In the genomic region with DNA sequence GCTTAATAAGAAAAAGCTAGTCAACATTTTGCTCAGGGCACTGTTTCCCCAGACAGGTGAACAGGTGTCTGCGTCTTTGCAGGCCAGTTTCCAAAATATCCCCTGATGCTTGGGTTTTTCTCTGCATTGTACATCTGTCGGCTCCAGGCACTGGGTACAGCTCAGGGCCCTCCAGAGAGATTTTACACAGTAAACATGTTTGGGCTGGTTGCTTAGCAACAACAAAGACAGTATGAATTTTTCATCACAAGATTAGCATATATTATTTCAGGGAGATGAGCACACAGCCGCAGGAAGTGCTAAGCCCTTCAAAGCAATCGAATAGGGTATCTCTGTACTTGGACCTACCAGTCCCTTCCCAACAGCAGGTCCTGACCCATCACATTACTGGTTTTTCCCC, we compare ENCODE assay signal across 19 mouse cellular contexts. TPM values are rescaled to one million over a fixed set of nuclear protein-coding genes. Genes with fewer than 3 reads are reported as not detected.
DNase-seq lines count a peak whose midpoint lies in the region; ATAC-seq and TF ChIP-seq lines count a peak whose summit lies in the region.
"Had no signal": no experiment of that assay in that cellular context is flagged by ENCODE, and none has a peak within 500 bp of the region (broad histone marks: within the 10 kb centered on the region; RNA-seq: fewer than 3 reads in every experiment).

No protein-coding gene starts in this region.

- no peaks in the 10 kb centered on the region for H3K9me3 ChIP-seq in hindbrain, embryonic 12.5 days (replicated peaks)
- no peaks in the 10 kb centered on the region for H3K9me3 ChIP-seq in midbrain, embryonic 16.5 days (replicated peaks; ENCODE audit: control insufficient read depth, low read length, poor library complexity, severe bottlenecking)
- H3K9me3 ChIP-seq: G1E; heart, embryonic 10.5 days; lung, embryonic 15.5 days; neural tube, embryonic 12.5 days had no signal

- H3K4me2 ChIP-seq in hindbrain, embryonic 12.5 days (replicated peaks), result no peak overlapping the region
- H3K4me2 ChIP-seq in midbrain, embryonic 16.5 days (ENCODE audit: low read length), result no peak overlapping the region
- H3K4me2 ChIP-seq: liver, embryonic 11.5 days; lung, embryonic 15.5 days; neural tube, embryonic 12.5 days had no signal

- no peak for TF ChIP-seq CTCF in layer of hippocampus, adult 2 months (conservative IDR thresholded peaks at IDR 0.05)
- no peak for TF ChIP-seq CTCF in brain, embryonic 14.5 days (IDR thresholded peaks at IDR 0.05; ENCODE audit: borderline replicate concordance, extremely low read depth, insufficient read depth, insufficient read length)

- peak; percentile 58 for ATAC-seq in hindbrain, embryonic 12.5 days (ENCODE audit: low FRiP score)
- ATAC-seq in midbrain, embryonic 16.5 days, result peak; percentile 85

- H3K27ac ChIP-seq in layer of hippocampus, adult 2 months, result peak overlapping the region; percentile 75
- no peak overlapping the region; the same call in 1 of the 2 replicates for H3K27ac ChIP-seq in hindbrain, embryonic 12.5 days
- H3K27ac ChIP-seq in midbrain, embryonic 16.5 days (ENCODE audit: low read length), result peak overlapping the region; percentile 58
- H3K27ac ChIP-seq: heart, embryonic 10.5 days; lung, embryonic 15.5 days; neural tube, embryonic 12.5 days had no signal

- peak; percentile 30 to 69 for DNase-seq in layer of hippocampus, adult 2 months (ENCODE audit: low spot score in 2 of 2)
- DNase-seq in layer of hippocampus, adult 11-12 months (ENCODE audit: low spot score), result no peak
- DNase-seq in brain, embryonic 14.5 days (ENCODE audit: low read depth), result peak; percentile 90
- no peak for DNase-seq in kidney, adult 8-10 months
- DNase-seq in thymus, postnatal 25 days, result no peak
- DNase-seq in urinary bladder, postnatal 25 days (ENCODE audit: low spot score), result no peak
- DNase-seq: cerebellum, adult 2 months; gastrocnemius, postnatal 14 days; kidney, adult 11 months; kidney, postnatal 4 days; right cerebral cortex, postnatal 14 days; thymus, adult 18-20 months had no signal

- no peak overlapping the region; the same call in 1 of the 2 replicates for H3K4me3 ChIP-seq in layer of hippocampus, adult 2 months
- H3K4me3 ChIP-seq in hindbrain, embryonic 12.5 days, result no peak overlapping the region
- H3K4me3 ChIP-seq in midbrain, embryonic 16.5 days (ENCODE audit: low read depth, low read length), result no peak overlapping the region
- H3K4me3 ChIP-seq: heart, embryonic 10.5 days; lung, embryonic 15.5 days; neural tube, embryonic 12.5 days had no signal

- WGBS in hindbrain, embryonic 12.5 days, result 52% methylated on average over 4 of the region's 4 CpGs
- WGBS in midbrain, embryonic 16.5 days, result 17% methylated on average over 4 of the region's 4 CpGs

- H3K36me3 ChIP-seq in hindbrain, embryonic 12.5 days, result no peaks in the 10 kb centered on the region
- no peaks in the 10 kb centered on the region for H3K36me3 ChIP-seq in midbrain, embryonic 16.5 days (ENCODE audit: control insufficient read depth, insufficient read depth, low read length)
- H3K36me3 ChIP-seq: G1E; heart, embryonic 10.5 days; lung, embryonic 15.5 days; neural tube, embryonic 12.5 days had no signal

- no peak for TF ChIP-seq POLR2A in brain, embryonic 14.5 days (IDR thresholded peaks at IDR 0.05; ENCODE audit: borderline replicate concordance, extremely low read depth, insufficient read depth, insufficient read length, poor library complexity, severe bottlenecking)

- H3K9ac ChIP-seq in hindbrain, embryonic 12.5 days, result no peak overlapping the region
- H3K9ac ChIP-seq in midbrain, embryonic 16.5 days (ENCODE audit: low read depth, low read length), result no peak overlapping the region
- H3K9ac ChIP-seq: lung, embryonic 15.5 days; neural tube, embryonic 12.5 days had no signal

- H3K27me3 ChIP-seq in hindbrain, embryonic 12.5 days, result no peaks in the 10 kb centered on the region
- H3K27me3 ChIP-seq in midbrain, embryonic 16.5 days (ENCODE audit: control insufficient read depth, insufficient read depth, low read depth, low read length), result no peaks in the 10 kb centered on the region

- peaks cover 32% of the 10 kb centered on the region for H3K4me1 ChIP-seq in hindbrain, embryonic 12.5 days
- peaks cover 45% of the 10 kb centered on the region for H3K4me1 ChIP-seq in midbrain, embryonic 16.5 days (ENCODE audit: control insufficient read depth, insufficient read depth, low read length)

RNA-seq across cellular contexts. Expression of a gene that starts 5.8 kb away (rescaled TPM):
- total RNA-seq in layer of hippocampus, adult 2 months (2021), result 100 to 1,000 TPM; 153 to 163 TPM
- 65.0 and 80.5 TPM in 2 replicates for polyA plus RNA-seq in brain, embryonic 14.5 days (2012; rRNA removed)
- polyA plus RNA-seq in hindbrain, embryonic 12.5 days (2016; fragmentation: Nextera tagmentation; extraction: Ambion mirVana), result 32.7 and 34.2 TPM in 2 replicates
- 112 and 145 TPM in 2 replicates for polyA plus RNA-seq in midbrain, embryonic 16.5 days (2015; fragmentation: Nextera tagmentation; extraction: Ambion mirVana)
- polyA plus RNA-seq: G1E had no signal

Comparison
In these comparisons a context has a peak if more than half of its experiments do, and no peak if none do; other contexts are left out.
1. DNase-seq: peak in layer of hippocampus, adult 2 months (2 of 2) and brain, embryonic 14.5 days (single experiment); none in layer of hippocampus, adult 11-12 months (single experiment), kidney, adult 8-10 months (0 of 2), thymus, postnatal 25 days (single experiment) and urinary bladder, postnatal 25 days (single experiment).